Mouse (Mus musculus): ENCODE results near the gene Hoxa5.

The Hoxa5 gene

GRCm38 (mm10) chr6:52160511-52161335 is 43.7 kb downstream of the Hoxa5 start:
- no peak for DNase-seq

- no peak for DNase-seq
Measured at GRCm38 (mm10) chr6:52159979-52160378, 44.4 kb downstream of the Hoxa5 start.

- DNase-seq: no peak
Measured at GRCm38 (mm10) chr6:52159164-52159761, 45.1 kb downstream of the Hoxa5 start.

- no peak for DNase-seq
Measured at GRCm38 (mm10) chr6:52158276-52159051, 45.9 kb downstream of the Hoxa5 start, which contains the start of gene Hoxa1. Hoxa1 (minus strand) TSS chr6:52158317.

- no peak for DNase-seq
Measured at GRCm38 (mm10) chr6:52157466-52158275, 46.7 kb downstream of the Hoxa5 start.

- DNase-seq: no peak
Measured at GRCm38 (mm10) chr6:52156551-52157200, 47.7 kb downstream of the Hoxa5 start.

- no peak for DNase-seq
Measured at GRCm38 (mm10) chr6:52155471-52155870, 48.9 kb downstream of the Hoxa5 start.

GRCm38 (mm10) chr6:52154044-52154443 is 50.3 kb downstream of the Hoxa5 start:
- no peak for DNase-seq

GRCm38 (mm10) chr6:52153270-52153669 is 51.1 kb downstream of the Hoxa5 start:
- no peak for DNase-seq

GRCm38 (mm10) chr6:52152226-52153193 is 51.9 kb downstream of the Hoxa5 start:
- DNase-seq: no peak
